Mouse (Mus musculus) heart, embryonic 16.5 days (tissue): ENCODE results near the gene Isca2. TPM values are rescaled to one million over a fixed set of nuclear protein-coding genes. Genes with fewer than 3 reads are reported as not detected.

Source experiments
- ATAC-seq: fragments of 200-750 bp; cut with Nextera tagmentation; replicated peaks from 2 replicates; pipeline ENCODE4 v1.8.0; 2017; ENCODE audit warnings: moderate number of reproducible peaks; ENCODE audit not compliant: insufficient read depth, low FRiP score; ENCODE audit errors: extremely low read depth
- H3K27ac ChIP-seq: fragments of 300-500 bp; sonication (generic); 2 replicates; pipeline ENCODE4 v1.5.1; 2014; ENCODE audit warnings: mild to moderate bottlenecking, low read length, control low read depth, moderate library complexity
- H3K27me3 ChIP-seq: fragments of 300-500 bp; sonication (generic); 2 replicates; pipeline ENCODE4 v1.6.1; 2014; ENCODE audit warnings: low read length, mixed read lengths; ENCODE audit not compliant: control insufficient read depth, insufficient read depth
- H3K36me3 ChIP-seq: fragments of 300-500 bp; sonication (generic); 2 replicates; pipeline ENCODE4 v1.6.1; 2014; ENCODE audit not compliant: control insufficient read depth, insufficient read depth
- H3K4me1 ChIP-seq: fragments of 300-500 bp; sonication (generic); 2 replicates; pipeline ENCODE4 v1.6.1; 2014; ENCODE audit warnings: low read length, mixed read lengths; ENCODE audit not compliant: control insufficient read depth, insufficient read depth
- H3K4me2 ChIP-seq: fragments of 300-500 bp; sonication (generic); 2 replicates; pipeline ENCODE4 v1.6.1; 2014; ENCODE audit warnings: low read depth, mild to moderate bottlenecking, control low read depth, low read length
- H3K4me3 ChIP-seq: fragments of 300-500 bp; sonication (generic); 2 replicates; pipeline ENCODE4 v1.5.1; 2014; ENCODE audit warnings: mild to moderate bottlenecking, control low read depth, low read length
- H3K9ac ChIP-seq: fragments of 300-500 bp; sonication (generic); 2 replicates; pipeline ENCODE4 v1.6.1; 2014; ENCODE audit warnings: low read length, control low read depth
- H3K9me3 ChIP-seq: fragments of 300-500 bp; sonication (generic); replicated peaks from 2 replicates; pipeline ENCODE4 v1.6.1; 2016; ENCODE audit warnings: low read length; ENCODE audit not compliant: control insufficient read depth
- WGBS: fragments of 180-500 bp; shearing (Covaris S2); extraction: QIAGEN DNeasy Blood & Tissue Kit; methylation state at CpG from one replicate; pipeline ENCODE4 v1.1.7; 2014; 5-methylcytosine and 5-hydroxymethylcytosine counted together
- polyA plus RNA-seq: library from polyadenylated mRNA; unstranded; fragments of >200 nt; fragmentation: Nextera tagmentation; extraction: Ambion mirVana; gene quantifications from 2 replicates; pipeline ENCODE4 v1.2.1, GENCODE M21; 2015

Gene Isca2
- polyA plus RNA-seq, 1 experiment from 2014 or later = 157 TPM

- H3K4me3 ChIP-seq = no peak overlapping the region
- peaks cover 8% of the 10 kb centered on the region for H3K4me1 ChIP-seq
- H3K27ac ChIP-seq = no peak overlapping the region
- H3K4me2 ChIP-seq = no peak overlapping the region
- no peak overlapping the region for H3K9ac ChIP-seq
- WGBS = 58% methylated on average over 5 of the region's 5 CpGs
- ATAC-seq = no peak; the same call in 1 of the 2 replicates
- no peaks in the 10 kb centered on the region for H3K9me3 ChIP-seq
- peaks cover 8% of the 10 kb centered on the region for H3K36me3 ChIP-seq
- H3K27me3 ChIP-seq = no peaks in the 10 kb centered on the region
These were observed 6.8 kb upstream of the Isca2 start for GRCm38 (mm10) chr12:84766113-84766735.

DNA sequence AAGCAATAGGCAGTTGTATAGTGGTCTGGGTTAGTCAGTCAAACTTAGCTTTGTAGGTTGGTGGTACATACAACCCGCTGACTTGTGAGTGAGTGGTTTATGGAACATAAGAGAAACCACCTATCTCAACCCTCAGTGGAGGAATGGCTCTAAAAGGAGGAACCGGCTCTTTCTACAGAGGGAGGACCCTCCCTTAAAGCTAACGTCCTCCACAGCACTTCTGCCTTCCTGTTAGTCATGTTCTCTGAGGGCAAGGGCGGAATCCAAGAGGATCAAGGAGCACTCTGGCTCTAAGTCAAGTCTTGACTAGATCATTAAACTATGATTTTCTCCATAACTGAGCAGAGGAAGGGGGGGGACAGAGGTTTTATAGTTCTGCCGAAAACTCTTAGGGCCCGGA is 5.5 kb upstream of the Isca2 start:
- Histone ChIP-seq H3K9me3 (no peaks in the 10 kb centered on the region), H3K27ac (no peak overlapping the region), H3K4me3 (no peak overlapping the region), H3K27me3 (no peaks in the 10 kb centered on the region), H3K4me2 (no peak overlapping the region), H3K36me3 (peaks cover 8% of the 10 kb centered on the region), H3K9ac (no peak overlapping the region), H3K4me1 (peaks cover 13% of the 10 kb centered on the region)
- WGBS = 70% methylated on average over 6 of the region's 6 CpGs
- no peak for ATAC-seq

DNA sequence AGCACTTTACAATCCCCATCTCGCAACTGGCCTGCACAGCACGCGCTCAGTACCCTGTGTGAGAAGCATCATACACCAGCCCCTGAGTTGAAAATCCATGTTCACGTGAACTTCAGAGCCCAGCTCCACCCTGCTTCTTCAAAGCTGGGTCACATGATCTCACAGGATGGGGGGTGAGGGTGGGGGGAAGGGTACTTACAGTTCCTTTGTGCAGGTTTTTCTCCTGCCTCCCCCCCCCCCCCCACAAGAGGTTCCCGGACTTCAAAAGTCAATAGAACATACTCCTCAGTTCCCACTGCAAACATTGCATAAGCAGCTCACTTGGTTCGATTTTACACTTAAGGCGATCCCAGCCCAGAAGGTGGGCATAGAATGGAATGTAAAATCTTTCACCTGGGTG is 3.4 kb upstream of the Isca2 start:
- H3K4me3 ChIP-seq = no peak overlapping the region
- no peak overlapping the region for H3K4me2 ChIP-seq
- WGBS = 85% methylated on average over 7 of the region's 7 CpGs
- H3K27me3 ChIP-seq = no peaks in the 10 kb centered on the region
- no peak for ATAC-seq
- no peak overlapping the region for H3K9ac ChIP-seq
- H3K4me1 ChIP-seq = peaks cover 23% of the 10 kb centered on the region
- H3K27ac ChIP-seq = no peak overlapping the region
- H3K36me3 ChIP-seq = peaks cover 2% of the 10 kb centered on the region; the same call in 1 of the 2 replicates
- H3K9me3 ChIP-seq = no peaks in the 10 kb centered on the region

GRCm38 (mm10) chr12:84771981-84772520 is 1.0 kb upstream of the Isca2 start:
- Histone ChIP-seq H3K27ac (peak overlapping the region; percentile 97), H3K36me3 (peaks cover 4% of the 10 kb centered on the region; the same call in 1 of the 2 replicates), H3K4me1 (peaks cover 19% of the 10 kb centered on the region), H3K27me3 (no peaks in the 10 kb centered on the region), H3K9ac (peak overlapping the region; percentile 92), H3K9me3 (no peaks in the 10 kb centered on the region), H3K4me2 (peak overlapping the region; percentile 86), H3K4me3 (peak overlapping the region; percentile 88)
- 5% methylated on average over 10 of the region's 10 CpGs for WGBS
- no peak for ATAC-seq

DNA sequence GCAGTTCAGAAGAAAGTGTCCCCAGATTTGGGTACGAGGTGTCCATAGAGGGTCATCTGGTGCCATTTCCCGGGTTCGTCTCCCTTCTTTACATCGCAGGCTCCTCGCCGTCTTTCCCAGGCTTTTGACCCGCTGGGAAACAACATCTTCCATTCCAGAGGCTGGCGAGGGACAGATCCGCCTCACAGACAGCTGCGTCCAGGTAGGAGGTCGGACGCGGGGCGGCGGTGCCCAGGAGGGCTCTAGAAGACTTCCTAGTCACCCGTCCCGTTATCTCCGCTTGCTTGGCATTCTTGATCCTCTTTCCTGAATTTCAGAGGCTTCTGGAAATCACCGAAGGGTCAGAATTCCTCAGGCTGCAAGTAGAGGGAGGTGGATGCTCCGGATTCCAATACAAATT is 425 bp downstream of the Isca2 start:
- peak overlapping the region; percentile 92 for H3K9ac ChIP-seq
- under 1% methylated on average over 20 of the region's 20 CpGs for WGBS
- peaks cover 19% of the 10 kb centered on the region for H3K4me1 ChIP-seq
- peak overlapping the region; percentile 88 for H3K4me3 ChIP-seq
- no peaks in the 10 kb centered on the region for H3K9me3 ChIP-seq
- no peak for ATAC-seq
- peak overlapping the region; percentile 87 for H3K27ac ChIP-seq
- H3K4me2 ChIP-seq = peak overlapping the region; percentile 86
- peaks cover 4% of the 10 kb centered on the region; the same call in 1 of the 2 replicates for H3K36me3 ChIP-seq
- no peaks in the 10 kb centered on the region for H3K27me3 ChIP-seq

- Histone ChIP-seq H3K9ac (no peak overlapping the region), H3K4me3 (no peak overlapping the region), H3K4me2 (peak overlapping the region; percentile 86), H3K9me3 (no peaks in the 10 kb centered on the region), H3K36me3 (peaks cover 4% of the 10 kb centered on the region; the same call in 1 of the 2 replicates), H3K4me1 (peaks cover 19% of the 10 kb centered on the region), H3K27ac (no peak overlapping the region), H3K27me3 (no peaks in the 10 kb centered on the region)
- 74% methylated on average over 6 of the region's 6 CpGs for WGBS
- no peak for ATAC-seq
These were observed 1.3 kb downstream of the Isca2 start for GRCm38 (mm10) chr12:84774376-84774775.

DNA sequence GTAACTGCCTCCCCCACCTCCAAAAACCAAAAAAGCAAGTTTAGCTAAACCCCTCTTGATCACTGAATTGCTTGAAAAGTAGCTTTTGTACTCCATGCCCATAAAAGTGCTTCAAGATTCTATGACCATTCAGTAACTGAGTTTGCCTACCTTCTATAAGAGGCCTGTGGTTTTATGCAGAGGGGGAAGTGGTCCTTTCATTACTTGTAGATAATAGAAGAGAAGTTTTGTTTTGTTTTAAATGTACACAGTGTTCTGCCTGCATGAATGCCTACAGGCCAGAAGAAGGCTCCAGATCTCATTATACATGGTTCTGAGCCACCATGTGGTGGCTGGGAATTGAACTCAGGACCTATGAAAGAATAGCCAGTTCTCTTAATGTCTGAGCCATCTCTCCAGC is 3.2 kb downstream of the Isca2 start:
- ATAC-seq = no peak
- Histone ChIP-seq H3K36me3 (peaks cover 4% of the 10 kb centered on the region; the same call in 1 of the 2 replicates), H3K4me2 (no peak overlapping the region), H3K4me1 (peaks cover 17% of the 10 kb centered on the region), H3K4me3 (no peak overlapping the region), H3K27me3 (no peaks in the 10 kb centered on the region), H3K9ac (no peak overlapping the region), H3K9me3 (no peaks in the 10 kb centered on the region), H3K27ac (no peak overlapping the region)

GRCm38 (mm10) chr12:84784604-84785381 is 11.7 kb downstream of the Isca2 start:
- Histone ChIP-seq H3K27me3 (peaks cover 50% of the 10 kb centered on the region), H3K4me3 (no peak overlapping the region), H3K36me3 (no peaks in the 10 kb centered on the region), H3K9me3 (no peaks in the 10 kb centered on the region), H3K9ac (peak overlapping the region; percentile 46; the same call in 1 of the 2 replicates), H3K27ac (no peak overlapping the region), H3K4me1 (peaks cover 3% of the 10 kb centered on the region; the same call in 1 of the 2 replicates), H3K4me2 (peak overlapping the region; percentile 45)
- 28% methylated on average over 25 of the region's 25 CpGs for WGBS
- ATAC-seq = peak; percentile 69

- Histone ChIP-seq H3K9me3 (no peaks in the 10 kb centered on the region), H3K9ac (no peak overlapping the region), H3K27ac (no peak overlapping the region), H3K27me3 (peaks cover 63% of the 10 kb centered on the region), H3K4me2 (no peak overlapping the region), H3K4me1 (peaks cover 3% of the 10 kb centered on the region; the same call in 1 of the 2 replicates), H3K4me3 (no peak overlapping the region), H3K36me3 (no peaks in the 10 kb centered on the region)
- WGBS = 65% methylated on average over 5 of the region's 5 CpGs
- ATAC-seq = no peak
These were observed 13.0 kb downstream of the Isca2 start for GRCm38 (mm10) chr12:84786091-84786490.
